Comparison of ENCODE assay signal across 18 mouse cellular contexts in the genomic region with DNA sequence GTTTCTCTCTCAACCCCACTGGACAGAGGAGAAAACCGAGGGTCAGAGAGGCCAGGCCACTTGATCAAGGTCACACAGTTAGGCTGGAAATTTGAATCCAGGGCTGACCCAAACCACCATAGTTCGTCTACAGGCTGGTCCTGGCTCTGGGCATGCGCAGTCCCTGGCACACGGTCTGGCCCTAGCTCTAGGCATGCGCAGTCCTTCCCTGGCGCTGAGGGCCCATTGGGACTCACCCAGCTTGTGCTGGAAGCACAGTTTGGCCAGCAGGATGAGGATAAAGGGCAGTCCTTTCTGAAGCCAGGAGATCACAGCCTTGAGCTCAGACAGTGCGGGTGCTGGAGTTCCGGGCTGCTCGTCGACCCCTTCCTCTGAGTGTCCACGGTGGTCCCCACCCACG. TPM values are rescaled to one million over a fixed set of nuclear protein-coding genes. Genes with fewer than 3 reads are reported as not detected.
DNase-seq lines count a peak whose midpoint lies in the region; ATAC-seq and TF ChIP-seq lines count a peak whose summit lies in the region.
"Had no signal": no experiment of that assay in that cellular context is flagged by ENCODE, and none has a peak within 500 bp of the region (broad histone marks: within the 10 kb centered on the region; RNA-seq: fewer than 3 reads in every experiment).

No protein-coding gene starts in this region.

- ATAC-seq in embryonic facial prominence, embryonic 12.5 days (ENCODE audit: insufficient number of reproducible peaks, insufficient read depth, low FRiP score, low TSS enrichment), result 0 out of 2 replicates have a peak, but pooled peaks have one; percentile 25
- ATAC-seq: forebrain, postnatal 0 days; intestine, embryonic 15.5 days had no signal

- WGBS in embryonic facial prominence, embryonic 12.5 days, result 76% methylated on average over 12 of the region's 12 CpGs
- WGBS in embryonic facial prominence, embryonic 10.5 days, result 88% methylated on average over 12 of the region's 12 CpGs
- 75% methylated on average over 12 of the region's 12 CpGs for WGBS in cerebellum, adult 2 months

- peaks cover 33% of the 10 kb centered on the region for H3K36me3 ChIP-seq in embryonic facial prominence, embryonic 12.5 days
- peaks cover 48% of the 10 kb centered on the region for H3K36me3 ChIP-seq in embryonic facial prominence, embryonic 10.5 days (replicated peaks)
- peaks cover 45% of the 10 kb centered on the region for H3K36me3 ChIP-seq in E14TG2a.4 (ENCODE audit: insufficient read depth, low read length)

- H3K4me1 ChIP-seq in embryonic facial prominence, embryonic 12.5 days, result no peaks in the 10 kb centered on the region
- H3K4me1 ChIP-seq in embryonic facial prominence, embryonic 10.5 days, result no peaks in the 10 kb centered on the region
- H3K4me1 ChIP-seq in E14TG2a.4 (replicated peaks; ENCODE audit: low read depth, low read length), result peaks cover 33% of the 10 kb centered on the region
- H3K4me1 ChIP-seq in cerebellum, adult 2 months (ENCODE audit: control insufficient read depth, insufficient read depth, low read length), result peaks cover 6% of the 10 kb centered on the region
- H3K4me1 ChIP-seq: heart, embryonic 13.5 days; intestine, embryonic 15.5 days; kidney, embryonic 15.5 days had no signal

- H3K4me2 ChIP-seq in embryonic facial prominence, embryonic 12.5 days (replicated peaks), result no peak overlapping the region
- H3K4me2 ChIP-seq: heart, embryonic 13.5 days; intestine, embryonic 15.5 days; kidney, embryonic 15.5 days; lung, embryonic 14.5 days had no signal

- H3K27me3 ChIP-seq in embryonic facial prominence, embryonic 12.5 days, result no peaks in the 10 kb centered on the region
- no peaks in the 10 kb centered on the region for H3K27me3 ChIP-seq in embryonic facial prominence, embryonic 10.5 days (replicated peaks; ENCODE audit: low read depth, poor library complexity, severe bottlenecking)
- H3K27me3 ChIP-seq in E14TG2a.4 (ENCODE audit: insufficient read depth, low read length), result no peaks in the 10 kb centered on the region
- H3K27me3 ChIP-seq in cerebellum, adult 2 months (ENCODE audit: control insufficient read depth, insufficient read depth, low read length), result no peaks in the 10 kb centered on the region
- H3K27me3 ChIP-seq: heart, embryonic 13.5 days; intestine, embryonic 15.5 days; kidney, embryonic 15.5 days had no signal

- no peaks in the 10 kb centered on the region for H3K9me3 ChIP-seq in embryonic facial prominence, embryonic 12.5 days
- no peaks in the 10 kb centered on the region for H3K9me3 ChIP-seq in embryonic facial prominence, embryonic 10.5 days
- no peaks in the 10 kb centered on the region for H3K9me3 ChIP-seq in E14TG2a.4 (ENCODE audit: low read length)
- H3K9me3 ChIP-seq: heart, embryonic 13.5 days; intestine, embryonic 15.5 days; kidney, embryonic 15.5 days had no signal

- no peak for DNase-seq in embryonic facial prominence, embryonic 10.5 days (ENCODE audit: low spot score)
- peak; percentile 70 for DNase-seq in adipocyte (ENCODE audit: low spot score)
- peak; percentile 75 to 80 for DNase-seq in cerebellum, adult 2 months
- DNase-seq in B cell, adult 2 months, result no peak
- no peak for DNase-seq in thymus, postnatal 10 days (ENCODE audit: low spot score in 2 of 2)
- no peak for DNase-seq in gastrocnemius, postnatal 4 days (ENCODE audit: low spot score in 2 of 2)
- DNase-seq: forebrain, postnatal 0 days; gastrocnemius, postnatal 14 days; heart, postnatal 4 days; liver; lung, embryonic 14.5 days; midbrain, embryonic 14.5 days; right cerebral cortex, postnatal 14 days had no signal

- H3K4me3 ChIP-seq in embryonic facial prominence, embryonic 12.5 days, result no peak overlapping the region
- H3K4me3 ChIP-seq in embryonic facial prominence, embryonic 10.5 days, result no peak overlapping the region
- peak overlapping the region; percentile 77 for H3K4me3 ChIP-seq in E14TG2a.4 (replicated peaks; ENCODE audit: low read length)
- no peak overlapping the region for H3K4me3 ChIP-seq in cerebellum, adult 2 months (replicated peaks; ENCODE audit: insufficient read depth, low read depth, low read length)
- H3K4me3 ChIP-seq: heart, embryonic 13.5 days; intestine, embryonic 15.5 days; kidney, embryonic 15.5 days had no signal

- no peak overlapping the region for H3K9ac ChIP-seq in embryonic facial prominence, embryonic 12.5 days
- H3K9ac ChIP-seq: forebrain, postnatal 0 days; heart, embryonic 13.5 days; intestine, embryonic 15.5 days; kidney, embryonic 15.5 days; lung, embryonic 14.5 days had no signal

- no peak overlapping the region for H3K27ac ChIP-seq in embryonic facial prominence, embryonic 12.5 days
- H3K27ac ChIP-seq in embryonic facial prominence, embryonic 10.5 days (replicated peaks), result no peak overlapping the region
- no peak overlapping the region for H3K27ac ChIP-seq in cerebellum, adult 2 months (ENCODE audit: insufficient read depth, low read length)
- H3K27ac ChIP-seq: heart, embryonic 13.5 days; intestine, embryonic 15.5 days; kidney, embryonic 15.5 days had no signal

- no peak for TF ChIP-seq CTCF in E14TG2a.4 (conservative IDR thresholded peaks at IDR 0.05; ENCODE audit: low read length)
- no peak for TF ChIP-seq CTCF in cerebellum, adult 2 months (IDR thresholded peaks at IDR 0.05; ENCODE audit: borderline replicate concordance, insufficient read depth, low read depth, low read length)

- 0 out of 2 replicates have a peak, but pooled peaks have one; percentile 12 for TF ChIP-seq POLR2A in cerebellum, adult 2 months (IDR thresholded peaks at IDR 0.05; ENCODE audit: borderline replicate concordance, insufficient read depth, low read length)

RNA-seq across cellular contexts. Expression of a gene that starts 8.0 kb away (rescaled TPM):
- 5.7 and 8.8 TPM in 2 replicates for polyA plus RNA-seq in embryonic facial prominence, embryonic 12.5 days (2016; fragmentation: Nextera tagmentation; extraction: Ambion mirVana)
- polyA plus RNA-seq in embryonic facial prominence, embryonic 10.5 days (2016; fragmentation: Nextera tagmentation; extraction: Ambion mirVana), result 5.4 and 7.0 TPM in 2 replicates
- polyA plus RNA-seq in cerebellum, adult 2 months (2012; rRNA removed), result 53.8 and 63.7 TPM in 2 replicates
- 1 to 10 TPM; 3.6 to 4.1 TPM for total RNA-seq in gastrocnemius, postnatal 4 days (2021)

RNA-seq across cellular contexts. Expression of a gene that starts 8.1 kb away (rescaled TPM):
- 12.1 and 13.0 TPM in 2 replicates for polyA plus RNA-seq in embryonic facial prominence, embryonic 12.5 days (2016; fragmentation: Nextera tagmentation; extraction: Ambion mirVana)
- polyA plus RNA-seq in embryonic facial prominence, embryonic 10.5 days (2016; fragmentation: Nextera tagmentation; extraction: Ambion mirVana), result 11.6 and 11.8 TPM in 2 replicates
- polyA plus RNA-seq in cerebellum, adult 2 months (2012; rRNA removed), result 23.6 and 24.7 TPM in 2 replicates
- total RNA-seq in gastrocnemius, postnatal 4 days (2021), result 1 to 10 TPM; 3.7 to 4.6 TPM

Comparison
In these comparisons a context has a peak if more than half of its experiments do, and no peak if none do; other contexts are left out.
1. DNase-seq: peak in adipocyte (single experiment) and cerebellum, adult 2 months (2 of 2); none in embryonic facial prominence, embryonic 10.5 days (single experiment), B cell, adult 2 months (0 of 2), thymus, postnatal 10 days (0 of 2) and gastrocnemius, postnatal 4 days (0 of 2).